Mouse (Mus musculus) lung, adult 18-20 months (tissue): ENCODE data around the gene Dlst.
"Not testable (repeated sequence)": the region's sequence is repeated elsewhere in the genome, so short reads cannot be mapped to it uniquely, and the experiment has no call there.

Experiments used
- DNase-seq, 2 experiments: peaks; one replicate each; pipeline ENCODE4 v3.0.0; 2022; ENCODE audit warnings: mixed read lengths in 2 of 2

Gene Dlst

DNA sequence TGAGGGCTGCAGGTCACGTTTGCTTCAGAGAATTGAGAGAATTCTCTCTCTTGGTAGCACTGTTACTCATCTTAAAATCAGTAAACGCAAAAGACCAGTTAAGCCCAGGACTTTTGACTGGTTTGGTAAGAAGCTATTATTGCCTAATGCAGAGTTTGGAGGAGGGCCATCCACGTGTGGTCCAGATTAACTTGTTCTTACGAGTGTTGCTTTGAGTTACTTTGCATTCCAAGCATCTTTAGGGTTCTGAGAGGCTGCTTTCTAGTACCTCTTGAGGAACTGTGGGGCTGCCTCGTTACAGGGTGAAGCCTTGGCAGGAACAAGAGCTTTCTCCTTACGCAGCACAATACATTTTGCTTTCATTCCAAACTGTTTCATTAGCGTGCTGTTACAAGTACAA, 5.0 kb downstream of the Dlst start:
- peak; percentile 84 to 91 for DNase-seq

GRCm38 (mm10) chr12:85121806-85122459, 11.3 kb downstream of the Dlst start:
- no peak for DNase-seq

- no peak for DNase-seq
Measured at GRCm38 (mm10) chr12:85123108-85123530, 12.5 kb downstream of the Dlst start.

GRCm38 (mm10) chr12:85123645-85124044, 13.0 kb downstream of the Dlst start:
- no peak for DNase-seq

- no peak for DNase-seq
Measured at GRCm38 (mm10) chr12:85124751-85125150, 14.1 kb downstream of the Dlst start.

GRCm38 (mm10) chr12:85126986-85127603, 16.5 kb downstream of the Dlst start:
- no peak for DNase-seq

DNA sequence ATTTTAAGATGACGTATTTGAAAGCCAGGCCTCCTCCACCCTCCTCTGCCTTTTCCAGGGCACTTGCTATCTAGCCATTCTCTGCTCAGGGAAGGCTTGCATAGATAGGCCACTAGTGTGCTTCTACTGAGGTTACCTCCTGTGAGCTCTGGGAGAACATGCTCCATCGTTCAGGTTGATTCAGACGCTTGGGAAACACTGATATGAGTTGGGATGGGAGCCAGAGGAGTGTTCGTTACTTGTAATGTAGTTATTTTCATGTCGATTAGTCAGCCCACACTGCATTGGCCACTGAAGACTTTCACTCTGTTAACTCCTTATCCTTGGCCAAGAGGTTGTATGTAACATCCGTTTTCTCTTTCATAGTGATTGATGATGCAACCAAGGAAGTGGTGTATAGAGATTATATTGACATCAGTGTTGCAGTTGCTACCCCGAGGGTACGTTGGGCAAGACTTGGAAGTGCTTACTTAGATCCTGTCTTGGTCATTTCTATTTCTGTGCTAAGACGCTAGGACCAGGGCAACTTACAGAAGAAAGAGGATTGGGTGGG, 18.9 kb downstream of the Dlst start:
- DNase-seq, result no peak

DNA sequence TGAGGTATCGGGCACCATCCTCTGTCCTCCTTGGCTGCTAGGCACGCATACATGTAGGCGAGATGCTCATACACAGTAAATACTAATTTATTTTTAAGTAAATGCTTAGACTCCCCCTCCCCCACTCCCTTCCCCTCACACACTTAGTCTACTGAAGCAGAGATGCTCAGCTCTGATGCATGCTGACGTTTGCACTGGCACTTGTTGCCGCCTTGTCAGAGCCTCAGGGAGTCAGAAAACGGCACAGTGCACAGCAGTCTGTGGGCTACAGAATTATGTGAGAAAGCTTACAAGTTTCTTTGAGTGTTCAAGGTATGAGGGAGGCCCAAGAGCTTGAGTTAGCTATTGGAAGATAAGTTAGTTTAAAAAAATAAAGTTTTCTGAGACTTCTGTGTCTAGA, 20.7 kb downstream of the Dlst start:
- DNase-seq, result no peak

DNA sequence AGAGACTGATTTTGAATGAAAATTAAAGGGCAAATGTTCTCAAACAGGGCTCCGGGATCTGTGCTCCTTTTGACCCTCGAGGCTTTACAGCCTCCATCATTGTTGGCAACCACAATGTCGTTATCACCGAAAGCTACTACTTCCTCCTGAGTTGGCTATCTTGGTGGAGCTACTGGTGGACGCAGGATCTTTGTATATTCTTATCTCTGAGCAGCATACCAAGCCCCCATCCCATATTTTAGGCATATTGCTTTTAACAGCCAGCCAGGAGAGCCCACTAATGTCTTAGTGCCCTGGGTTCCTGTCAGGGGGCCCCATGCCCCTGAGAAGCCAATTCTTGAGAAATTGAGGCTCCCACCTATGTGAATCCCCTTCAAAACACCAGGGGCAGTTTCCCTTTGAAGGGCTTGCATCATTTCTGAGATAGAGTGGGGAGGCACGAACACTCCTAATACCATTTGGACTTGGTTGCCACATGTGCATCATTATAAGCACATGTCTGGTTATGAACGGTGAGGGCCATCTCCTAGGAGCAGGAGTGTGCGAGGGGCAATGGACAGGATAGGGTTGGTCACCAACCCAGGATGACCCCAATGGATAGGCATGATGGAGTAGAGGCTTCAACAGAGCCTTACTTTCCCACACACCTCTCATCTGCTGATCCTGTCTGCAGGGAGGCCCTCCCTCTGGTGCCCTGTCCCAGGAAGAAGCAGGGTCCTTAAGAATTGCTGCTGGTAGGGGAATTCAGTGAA, 23.6 kb downstream of the Dlst start:
- no peak for DNase-seq

DNA sequence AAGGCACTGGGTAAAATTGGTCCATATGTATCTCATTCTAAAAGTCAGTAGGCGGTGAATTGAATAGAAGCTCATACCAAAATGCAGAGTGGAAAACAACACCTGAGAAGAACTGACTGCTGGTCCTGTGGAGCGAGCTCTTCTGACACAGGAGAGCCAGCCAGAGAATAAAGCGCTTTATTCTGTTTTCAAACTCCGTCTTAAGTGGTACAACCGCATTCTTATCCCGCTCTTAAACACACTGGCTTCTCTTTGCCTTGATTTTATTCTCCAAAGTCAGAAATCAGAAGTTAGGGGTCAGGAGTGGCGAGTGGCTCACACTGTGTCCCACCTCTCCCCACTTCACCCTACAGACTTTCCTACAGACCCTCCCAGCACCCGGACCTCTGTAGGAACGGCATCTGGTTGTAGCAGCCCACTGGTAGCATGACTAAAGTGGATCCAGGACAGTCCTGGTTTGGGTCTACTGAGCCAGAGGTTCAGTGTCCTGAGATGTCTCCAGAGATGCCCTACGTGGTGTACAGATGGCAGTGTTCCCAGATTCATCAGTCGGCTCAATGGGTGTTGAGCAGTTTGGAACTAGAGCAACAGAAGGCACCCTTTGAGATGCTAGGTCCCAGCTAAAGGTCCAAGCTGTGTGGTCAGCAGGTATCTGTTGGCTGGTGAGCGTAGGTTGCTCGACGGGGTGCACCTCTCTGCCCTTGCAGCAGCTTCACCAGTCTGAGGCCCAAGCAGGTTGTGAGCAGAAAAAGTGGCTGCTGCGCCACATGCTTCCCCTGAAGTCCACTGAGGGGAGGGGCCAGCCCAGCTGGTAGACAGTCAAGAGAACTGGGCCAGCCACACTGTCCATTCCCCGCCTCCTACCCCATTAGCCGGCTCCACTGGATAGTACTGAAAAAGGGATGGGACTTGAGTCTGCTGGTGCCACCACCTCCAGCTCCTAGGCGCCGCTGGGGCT, 25.2 kb downstream of the Dlst start:
- no peak for DNase-seq

DNA sequence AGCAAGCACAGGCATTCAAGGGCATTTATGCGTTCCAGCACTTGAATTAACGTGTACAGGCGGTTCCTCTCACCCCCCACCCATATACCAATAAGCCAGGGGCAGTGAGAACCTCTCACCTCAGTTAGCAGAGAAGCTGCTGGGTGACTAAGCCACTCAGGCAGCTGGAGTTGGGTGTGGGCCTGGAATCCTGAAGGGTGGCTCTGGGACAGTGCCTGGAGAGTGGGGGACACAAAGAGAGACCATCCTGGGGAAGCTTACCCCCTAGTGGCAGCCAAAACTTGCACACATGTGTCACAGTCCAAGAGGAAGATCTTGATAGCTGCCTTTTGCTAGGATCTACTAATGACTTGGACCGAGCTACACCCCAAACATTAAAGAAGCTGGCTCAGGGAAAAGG, 26.0 kb downstream of the Dlst start:
- DNase-seq, result no peak

DNA sequence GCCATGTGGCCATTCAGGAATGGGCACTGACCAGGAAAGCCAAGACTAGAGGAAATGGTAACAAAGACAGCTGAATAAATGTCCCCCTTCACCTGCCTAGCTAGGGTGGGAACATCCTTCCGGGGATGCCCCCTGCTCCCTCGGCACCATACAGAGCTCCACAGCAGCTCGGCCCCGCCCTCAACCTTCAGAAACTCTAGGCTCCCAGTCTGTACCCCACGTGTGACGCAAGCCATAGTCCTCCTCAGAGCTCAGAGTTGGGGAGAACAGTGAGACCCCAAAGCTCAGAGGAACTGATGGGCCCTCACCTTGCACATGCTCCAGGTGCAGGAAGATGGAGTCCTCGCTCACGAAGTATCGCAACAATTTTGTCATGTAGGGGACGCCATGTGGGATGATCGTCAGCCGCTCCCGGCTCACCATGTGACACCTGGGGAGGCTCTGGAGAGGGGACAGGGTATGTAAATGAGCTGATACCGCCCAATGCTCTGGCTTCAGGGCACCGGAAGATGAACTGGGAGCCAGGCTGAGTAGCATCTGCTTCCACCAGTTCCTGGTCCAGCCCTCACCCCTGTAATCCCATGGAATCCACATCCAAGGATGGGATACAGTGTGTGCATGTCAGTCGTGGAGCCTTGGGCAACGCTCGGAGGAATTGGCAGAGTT, 29.5 kb downstream of the Dlst start:
- DNase-seq, result no peak

- no peak for DNase-seq
Measured at GRCm38 (mm10) chr12:85141096-85141495, 30.5 kb downstream of the Dlst start.

- peak; percentile 77 to 87 for DNase-seq
Measured at GRCm38 (mm10) chr12:85142803-85143202, 32.2 kb downstream of the Dlst start.

DNA sequence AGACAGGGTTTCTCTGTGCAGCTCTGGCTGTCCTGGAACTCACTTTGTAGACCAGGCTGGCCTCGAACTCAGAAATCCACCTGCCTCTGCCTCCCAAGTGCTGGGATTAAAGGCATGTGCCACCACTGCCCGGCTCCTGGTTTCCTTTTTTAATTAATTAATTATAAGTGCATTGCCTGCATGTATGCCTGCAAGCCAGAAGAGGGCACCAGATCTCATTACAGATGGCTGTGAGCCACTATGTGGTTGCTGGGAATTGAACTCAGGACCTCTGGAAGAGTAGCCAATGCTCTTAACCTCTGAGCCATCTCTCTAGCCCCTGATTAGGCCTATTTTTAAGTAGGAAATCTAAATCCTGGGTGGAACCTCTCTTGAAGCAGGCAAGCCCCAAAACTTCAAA, 33.6 kb downstream of the Dlst start:
- DNase-seq, result not testable (repeated sequence)

DNA sequence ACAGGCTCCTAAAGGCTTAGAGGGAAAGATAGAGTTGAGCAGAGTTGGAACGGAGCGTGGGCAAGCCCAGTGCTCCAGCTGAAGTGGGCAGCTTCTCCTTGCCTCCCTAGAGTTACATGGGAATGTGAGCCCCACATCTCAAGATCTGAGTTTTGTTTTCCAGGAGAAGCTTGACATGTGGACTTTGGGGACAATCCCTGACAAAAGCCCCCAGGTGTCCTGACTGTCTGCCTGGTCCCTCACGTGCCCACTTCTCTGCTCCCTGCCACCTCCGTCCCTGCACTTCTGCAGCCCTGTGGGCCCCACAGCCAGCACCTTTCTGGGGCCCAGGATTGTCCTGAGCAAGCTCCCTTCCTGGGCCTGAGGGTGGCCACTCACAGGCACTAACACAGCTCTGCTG, 34.2 kb downstream of the Dlst start:
- no peak for DNase-seq

- DNase-seq, result no peak
Measured at GRCm38 (mm10) chr12:85145630-85146029, 35.0 kb downstream of the Dlst start.

DNA sequence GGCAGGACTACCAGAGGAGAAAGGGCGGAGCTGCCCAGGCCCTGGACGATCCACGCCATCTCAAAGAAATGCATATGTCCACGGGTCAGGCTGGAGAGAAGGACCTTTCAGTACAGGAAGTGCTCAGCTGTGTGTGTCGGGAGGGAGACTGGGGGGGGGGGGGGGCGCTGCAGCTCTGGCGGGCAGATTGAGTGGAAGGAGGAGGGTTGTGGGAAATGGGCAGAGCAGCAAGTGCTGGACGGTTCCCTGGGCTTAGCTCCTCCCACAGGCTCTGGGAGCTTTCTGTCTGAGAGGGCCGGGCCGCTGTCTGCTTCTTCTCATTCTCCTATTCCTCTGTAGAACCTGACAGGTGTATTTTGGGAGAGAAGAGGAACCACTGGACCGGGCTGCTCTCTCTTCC, 35.7 kb downstream of the Dlst start:
- no peak for DNase-seq

- no peak for DNase-seq
Measured at GRCm38 (mm10) chr12:85146881-85147280, 36.2 kb downstream of the Dlst start.

GRCm38 (mm10) chr12:85150321-85151001, 39.8 kb downstream of the Dlst start:
- no peak for DNase-seq
